Mouse (Mus musculus) embryonic facial prominence, embryonic 10.5 days (tissue): ENCODE data around the gene Nudc. TPM values are rescaled to one million over a fixed set of nuclear protein-coding genes. Genes with fewer than 3 reads are reported as not detected.
A peak's percentile ranks its signal among the peaks of the same experiment; 100 is the strongest.
"Not testable (repeated sequence)": the region's sequence is repeated elsewhere in the genome, so short reads cannot be mapped to it uniquely, and the experiment has no call there.

Experiments used
- DNase-seq: peaks from one replicate; pipeline ENCODE4 v3.0.0-alpha.2; 2017; ENCODE audit warnings: low spot score
- H3K27ac ChIP-seq: fragments of 300-500 bp; sonication (generic); replicated peaks from 2 replicates; pipeline ENCODE4 v1.5.1; 2016; ENCODE audit warnings: mild to moderate bottlenecking
- H3K27me3 ChIP-seq: fragments of 300-500 bp; sonication (generic); replicated peaks from 2 replicates; pipeline ENCODE4 v1.6.1; 2016; ENCODE audit warnings: low read depth, mild to moderate bottlenecking; ENCODE audit not compliant: poor library complexity, severe bottlenecking
- H3K36me3 ChIP-seq: fragments of 300-500 bp; sonication (generic); replicated peaks from 2 replicates; pipeline ENCODE4 v1.6.1; 2016; ENCODE audit warnings: mild to moderate bottlenecking, moderate library complexity
- H3K4me1 ChIP-seq: fragments of 300-500 bp; sonication (generic); 2 replicates; pipeline ENCODE4 v1.6.1; 2016
- H3K4me3 ChIP-seq: fragments of 300-500 bp; sonication (generic); 2 replicates; pipeline ENCODE4 v1.5.1; 2016; ENCODE audit warnings: mild to moderate bottlenecking, moderate library complexity
- H3K9me3 ChIP-seq: fragments of 300-500 bp; sonication (generic); 2 replicates; pipeline ENCODE4 v1.6.1; 2016; ENCODE audit warnings: mild to moderate bottlenecking
- WGBS: fragments of 180-500 bp; shearing (Covaris S2); methylation state at CpG from one replicate; pipeline ENCODE4 v1.1.7; 2016; 5-methylcytosine and 5-hydroxymethylcytosine counted together
- polyA plus RNA-seq: library from polyadenylated mRNA; unstranded; fragments of >200 nt; fragmentation: Nextera tagmentation; extraction: Ambion mirVana; gene quantifications from 2 replicates; pipeline ENCODE4 v1.2.1, GENCODE M21; 2016

Nudc gene
- polyA plus RNA-seq, 1 experiment from 2014 or later, result 489 TPM

- Histone ChIP-seq H3K36me3 (no peaks in the 10 kb centered on the region), H3K27me3 (peaks cover 57% of the 10 kb centered on the region), H3K4me1 (peaks cover 13% of the 10 kb centered on the region), H3K27ac (peak overlapping the region; percentile 78; the same call in 1 of the 2 replicates), H3K9me3 (no peaks in the 10 kb centered on the region), H3K4me3 (peak overlapping the region; percentile 59)
- WGBS, result 5% methylated on average over 25 of the region's 25 CpGs
- no peak for DNase-seq
These were observed 26.5 kb downstream of the Nudc start for GRCm38 (mm10) chr4:133519369-133519665.

- WGBS, result 4% methylated on average over 69 of the region's 69 CpGs
- Histone ChIP-seq H3K4me1 (peaks cover 13% of the 10 kb centered on the region), H3K4me3 (peak within 1 kb of the TSS; percentile 59), H3K27ac (peak within 1 kb of the TSS; percentile 78), H3K27me3 (peaks cover 57% of the 10 kb centered on the region), H3K36me3 (no peaks in the 10 kb centered on the region), H3K9me3 (no peaks in the 10 kb centered on the region)
- DNase-seq, result peak; percentile 68
These were observed 27.0 kb downstream of the Nudc start, which contains the start of gene Kdf1 for GRCm38 (mm10) chr4:133518601-133519368. Gene Kdf1, plus strand, starts transcription at chr4:133518963.

GRCm38 (mm10) chr4:133512972-133513371 is 32.8 kb downstream of the Nudc start:
- Histone ChIP-seq H3K36me3 (no peaks in the 10 kb centered on the region), H3K9me3 (no peaks in the 10 kb centered on the region), H3K4me3 (no peak overlapping the region), H3K27me3 (peaks cover 31% of the 10 kb centered on the region), H3K4me1 (no peaks in the 10 kb centered on the region), H3K27ac (no peak overlapping the region)
- DNase-seq, result peak; percentile 76
- 15% methylated on average over 8 of the region's 8 CpGs for WGBS

GRCm38 (mm10) chr4:133512511-133512910 is 33.3 kb downstream of the Nudc start:
- not testable (repeated sequence) for H3K9me3 ChIP-seq, DNase-seq, H3K4me1 ChIP-seq, H3K27ac ChIP-seq, H3K4me3 ChIP-seq, H3K36me3 ChIP-seq
- WGBS, result 42% methylated on average over 5 of the region's 5 CpGs
- H3K27me3 ChIP-seq, result peaks cover 29% of the 10 kb centered on the region

GRCm38 (mm10) chr4:133511050-133511449 is 34.7 kb downstream of the Nudc start:
- no peaks in the 10 kb centered on the region for H3K4me1 ChIP-seq
- H3K27ac ChIP-seq, result no peak overlapping the region
- H3K27me3 ChIP-seq, result peaks cover 24% of the 10 kb centered on the region
- H3K4me3 ChIP-seq, result no peak overlapping the region
- H3K36me3 ChIP-seq, result no peaks in the 10 kb centered on the region
- no peak for DNase-seq
- WGBS, result 86% methylated on average over 5 of the region's 5 CpGs
- H3K9me3 ChIP-seq, result no peaks in the 10 kb centered on the region

GRCm38 (mm10) chr4:133508990-133509389 is 36.8 kb downstream of the Nudc start:
- H3K9me3 ChIP-seq, result no peaks in the 10 kb centered on the region
- no peak overlapping the region for H3K27ac ChIP-seq
- H3K4me3 ChIP-seq, result no peak overlapping the region
- 87% methylated on average over 7 of the region's 7 CpGs for WGBS
- H3K27me3 ChIP-seq, result peaks cover 41% of the 10 kb centered on the region
- no peaks in the 10 kb centered on the region for H3K36me3 ChIP-seq
- DNase-seq, result no peak
- peaks cover 3% of the 10 kb centered on the region; the same call in 1 of the 2 replicates for H3K4me1 ChIP-seq

- no peaks in the 10 kb centered on the region for H3K9me3 ChIP-seq
- WGBS, result 74% methylated on average over 5 of the region's 5 CpGs
- peaks cover 62% of the 10 kb centered on the region for H3K27me3 ChIP-seq
- peaks cover 5% of the 10 kb centered on the region; the same call in 1 of the 2 replicates for H3K4me1 ChIP-seq
- H3K27ac ChIP-seq, result no peak overlapping the region
- DNase-seq, result no peak
- no peak overlapping the region for H3K4me3 ChIP-seq
- no peaks in the 10 kb centered on the region for H3K36me3 ChIP-seq
These were observed 39.2 kb downstream of the Nudc start for GRCm38 (mm10) chr4:133506573-133506972.

GRCm38 (mm10) chr4:133504755-133505485 is 40.9 kb downstream of the Nudc start:
- Histone ChIP-seq H3K27me3 (peaks cover 79% of the 10 kb centered on the region), H3K4me1 (peaks cover 5% of the 10 kb centered on the region; the same call in 1 of the 2 replicates), H3K36me3 (no peaks in the 10 kb centered on the region), H3K4me3 (no peak overlapping the region), H3K27ac (no peak overlapping the region), H3K9me3 (no peaks in the 10 kb centered on the region)
- 70% methylated on average over 9 of the region's 9 CpGs for WGBS
- no peak for DNase-seq

GRCm38 (mm10) chr4:133504300-133504699 is 41.5 kb downstream of the Nudc start:
- 61% methylated on average over 5 of the region's 5 CpGs for WGBS
- Histone ChIP-seq H3K36me3 (no peaks in the 10 kb centered on the region), H3K4me3 (no peak overlapping the region), H3K9me3 (no peaks in the 10 kb centered on the region), H3K27ac (no peak overlapping the region), H3K4me1 (peaks cover 7% of the 10 kb centered on the region), H3K27me3 (peaks cover 85% of the 10 kb centered on the region)
- no peak for DNase-seq

GRCm38 (mm10) chr4:133501514-133501913 is 44.3 kb downstream of the Nudc start:
- Histone ChIP-seq H3K27ac (no peak overlapping the region), H3K4me1 (peaks cover 32% of the 10 kb centered on the region), H3K36me3 (no peaks in the 10 kb centered on the region), H3K9me3 (no peaks in the 10 kb centered on the region), H3K27me3 (peaks cover 94% of the 10 kb centered on the region), H3K4me3 (no peak overlapping the region)
- 69% methylated on average over 7 of the region's 7 CpGs for WGBS
- DNase-seq, result no peak

- H3K36me3 ChIP-seq, result no peaks in the 10 kb centered on the region
- peaks cover 95% of the 10 kb centered on the region for H3K27me3 ChIP-seq
- peak within 1 kb of the TSS; percentile 70 for H3K4me3 ChIP-seq
- peaks cover 39% of the 10 kb centered on the region for H3K4me1 ChIP-seq
- peak; percentile 90 for DNase-seq
- peak within 1 kb of the TSS; percentile 70 for H3K27ac ChIP-seq
- under 1% methylated on average over 53 of the region's 53 CpGs for WGBS
- H3K9me3 ChIP-seq, result no peaks in the 10 kb centered on the region
These were observed 47.6 kb downstream of the Nudc start, which contains the start of gene Trnp1 for GRCm38 (mm10) chr4:133498160-133498724. Gene Trnp1, minus strand, starts transcription at chr4:133498550.

GRCm38 (mm10) chr4:133497461-133498159 is 48.2 kb downstream of the Nudc start:
- Histone ChIP-seq H3K4me1 (peaks cover 39% of the 10 kb centered on the region), H3K4me3 (peak overlapping the region; percentile 70), H3K27me3 (peaks cover 94% of the 10 kb centered on the region), H3K9me3 (no peaks in the 10 kb centered on the region), H3K36me3 (no peaks in the 10 kb centered on the region), H3K27ac (peak overlapping the region; percentile 70)
- 2% methylated on average over 70 of the region's 70 CpGs for WGBS
- peak; percentile 69 for DNase-seq
